Mouse (Mus musculus) heart, adult 8-10 months (tissue): ENCODE measurements around the gene Rab3ip. TPM values are rescaled to one million over a fixed set of nuclear protein-coding genes. Genes with fewer than 3 reads are reported as not detected.

Source experiments
- DNase-seq: peaks from one replicate; pipeline ENCODE4 v3.0.0; 2022; ENCODE audit warnings: low spot score
- total RNA-seq, 4 experiments: library from RNA; stranded (reverse); gene quantifications; 2 replicates each; pipeline ENCODE4 v1.2.4; 2022

Rab3ip gene
- 100 to 1,000 TPM in 3 of 4 experiments, 10 to 100 TPM in 1; 87.9 to 107 (median 103) TPM for total RNA-seq

- peak; percentile 85 for DNase-seq
Observed at GRCm38 (mm10) chr10:116950009-116950769, at the start of gene Rab3ip. Rab3ip (minus strand) TSS chr10:116950769.

DNA sequence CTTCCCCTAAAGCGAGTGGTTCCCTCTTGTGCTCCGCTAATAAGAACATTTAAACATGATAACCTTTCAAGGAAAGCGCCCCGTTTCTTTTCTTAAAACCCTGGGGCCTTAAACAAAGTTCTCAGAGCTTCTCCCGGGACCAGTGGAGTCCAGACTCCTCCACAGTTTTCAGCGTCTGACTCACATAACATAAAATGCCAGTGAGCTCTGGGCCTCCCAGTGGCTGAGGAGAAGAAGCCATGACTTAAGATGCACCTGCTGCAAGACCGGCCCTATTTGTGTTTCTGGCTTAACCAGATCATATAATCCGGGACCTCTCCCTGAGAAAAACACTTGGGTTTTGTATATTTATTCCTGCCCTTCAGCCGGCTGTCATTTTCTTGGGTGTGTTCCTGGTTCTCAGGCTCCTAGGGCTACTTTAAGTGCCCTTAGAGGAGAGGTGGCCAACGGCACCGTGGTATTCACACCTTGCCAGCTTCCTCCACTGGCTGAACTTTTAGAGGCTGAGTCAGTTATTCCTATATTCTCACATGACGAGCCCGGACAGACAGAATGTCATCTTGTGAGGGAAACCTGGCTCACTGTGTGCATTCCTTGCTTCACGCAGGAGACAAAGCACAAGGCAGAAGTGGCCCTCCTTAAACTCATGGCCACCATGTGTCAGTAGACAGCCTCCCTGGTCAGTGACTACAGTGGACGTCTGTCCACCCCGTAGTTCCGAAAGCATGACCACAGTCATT is 48.3 kb upstream of the Rab3ip start:
- no peak for DNase-seq

DNA sequence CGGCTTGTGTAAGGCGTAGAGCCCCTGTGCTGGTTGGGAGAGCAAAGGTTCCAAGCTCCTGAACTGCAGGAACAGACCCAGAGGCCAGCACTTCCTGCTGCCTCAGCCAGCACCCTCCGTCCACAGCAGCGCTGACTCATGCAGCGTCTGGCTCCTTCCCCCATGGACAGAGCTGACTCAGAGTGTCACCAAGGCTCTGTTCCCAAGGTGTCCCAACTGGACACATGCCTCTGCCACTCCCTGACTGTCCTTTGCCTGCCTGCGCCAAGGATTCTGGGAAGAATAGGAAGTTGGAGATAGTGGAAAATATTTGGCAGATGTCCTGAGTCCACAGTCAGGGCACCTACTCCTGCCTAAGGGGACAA is 45.6 kb upstream of the Rab3ip start:
- peak; percentile 78 for DNase-seq

- DNase-seq, result no peak
Observed at GRCm38 (mm10) chr10:116995584-116996235, 45.1 kb upstream of the Rab3ip start.

- no peak for DNase-seq
Observed at GRCm38 (mm10) chr10:116995162-116995561, 44.6 kb upstream of the Rab3ip start.

GRCm38 (mm10) chr10:116993971-116994370 is 43.4 kb upstream of the Rab3ip start:
- DNase-seq, result no peak

- DNase-seq, result no peak
Observed at GRCm38 (mm10) chr10:116986264-116987082, 35.9 kb upstream of the Rab3ip start, which contains the start of gene Best3. Best3 (plus strand) TSS chr10:116986314.

DNA sequence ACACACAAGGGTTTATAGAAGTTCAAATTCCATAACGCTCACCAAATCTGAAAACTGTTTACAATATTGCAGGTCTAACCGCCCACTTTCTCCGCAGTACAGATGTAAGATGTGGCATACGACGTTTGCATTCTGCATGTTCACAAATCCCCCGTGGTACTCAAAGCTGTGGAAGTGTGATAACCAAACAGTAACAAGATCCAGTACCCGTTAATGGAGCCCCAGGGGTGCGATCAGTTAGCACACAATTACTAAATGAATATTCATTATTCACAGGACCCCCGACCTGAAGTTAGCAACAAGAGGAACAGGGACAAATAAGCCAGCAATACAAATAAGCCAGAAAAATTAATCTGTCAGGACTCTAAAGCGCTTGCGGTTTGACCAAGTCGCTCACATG is 34.3 kb upstream of the Rab3ip start:
- no peak for DNase-seq

GRCm38 (mm10) chr10:116982526-116982925 is 32.0 kb upstream of the Rab3ip start:
- no peak for DNase-seq

GRCm38 (mm10) chr10:116980888-116981287 is 30.3 kb upstream of the Rab3ip start:
- DNase-seq, result no peak

- DNase-seq, result no peak
Observed at GRCm38 (mm10) chr10:116980273-116980672, 29.7 kb upstream of the Rab3ip start.

- peak; percentile 21 for DNase-seq
Observed at GRCm38 (mm10) chr10:116978841-116979240, 28.3 kb upstream of the Rab3ip start.

GRCm38 (mm10) chr10:116977858-116978257 is 27.3 kb upstream of the Rab3ip start:
- DNase-seq, result no peak

GRCm38 (mm10) chr10:116977455-116977854 is 26.9 kb upstream of the Rab3ip start:
- no peak for DNase-seq

GRCm38 (mm10) chr10:116972509-116972908 is 21.9 kb upstream of the Rab3ip start, which contains the start of gene Gm10271:
Gm10271 (minus strand) TSS chr10:116972609.
- DNase-seq, result no peak

- no peak for DNase-seq
Observed at GRCm38 (mm10) chr10:116968741-116969140, 18.2 kb upstream of the Rab3ip start.

DNA sequence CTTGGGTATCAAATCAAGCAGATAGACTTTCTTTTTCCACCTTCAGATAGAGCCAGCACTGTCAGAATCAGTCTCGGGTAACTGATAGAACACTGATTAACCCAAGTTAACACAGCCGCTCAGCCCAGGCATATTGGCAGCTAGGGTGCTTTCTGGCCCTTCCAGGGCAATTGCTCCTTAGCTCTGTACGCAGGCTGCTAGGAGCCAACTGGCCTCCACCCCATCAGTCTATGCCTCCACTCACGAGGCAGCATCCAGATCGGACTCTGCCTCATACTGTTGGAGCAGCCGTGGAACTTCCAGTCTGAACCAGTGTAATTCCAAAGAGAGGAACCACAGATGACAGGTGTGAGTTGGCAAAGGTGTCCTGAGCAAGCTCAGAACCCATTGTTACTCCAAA is 15.5 kb upstream of the Rab3ip start:
- no peak for DNase-seq

- no peak for DNase-seq
Observed at GRCm38 (mm10) chr10:116965297-116965696, 14.7 kb upstream of the Rab3ip start.

- no peak for DNase-seq
Observed at GRCm38 (mm10) chr10:116964571-116964970, 14.0 kb upstream of the Rab3ip start.

- DNase-seq, result no peak
Observed at GRCm38 (mm10) chr10:116964084-116964483, 13.5 kb upstream of the Rab3ip start.

- DNase-seq, result no peak
Observed at GRCm38 (mm10) chr10:116962803-116963202, 12.2 kb upstream of the Rab3ip start.
